Mouse (Mus musculus) small intestine, adult 2 months (tissue): Measurements from ENCODE around the gene Prkcb. TPM values are rescaled to one million over a fixed set of nuclear protein-coding genes. Genes with fewer than 3 reads are reported as not detected.

Experiments
- H3K27ac ChIP-seq: fragments of 200-500 bp; 2 replicates; pipeline ENCODE4 v1.5.1; 2012; ENCODE audit warnings: low read depth, low read length, control low read depth, inconsistent platforms; ENCODE audit not compliant: insufficient read depth
- H3K27me3 ChIP-seq: fragments of 200-500 bp; 2 replicates; pipeline ENCODE4 v1.6.1; 2012; ENCODE audit warnings: mild to moderate bottlenecking, moderate library complexity, low read length, inconsistent platforms; ENCODE audit not compliant: control insufficient read depth, insufficient read depth
- H3K36me3 ChIP-seq: fragments of 200-500 bp; 2 replicates; pipeline ENCODE4 v1.6.1; 2012; ENCODE audit warnings: mild to moderate bottlenecking, low read length, control low read depth, inconsistent platforms; ENCODE audit not compliant: control insufficient read depth, insufficient read depth
- H3K4me1 ChIP-seq: fragments of 200-500 bp; 2 replicates; pipeline ENCODE4 v1.6.1; 2012; ENCODE audit warnings: low read length, inconsistent platforms, mixed read lengths; ENCODE audit not compliant: control insufficient read depth, insufficient read depth, insufficient read length
- H3K4me3 ChIP-seq: fragments of 200-500 bp; 2 replicates; pipeline ENCODE4 v1.5.1; 2012; ENCODE audit warnings: low read depth, mild to moderate bottlenecking, control low read depth, inconsistent platforms, low read length, moderate library complexity
- CTCF ChIP-seq: fragments of 200-500 bp; IDR thresholded peaks from 2 replicates; pipeline ENCODE4 v1.5.1; 2012; ENCODE audit warnings: low read depth, mild to moderate bottlenecking, control low read depth, inconsistent platforms, low read length, moderate library complexity, mixed read lengths; ENCODE audit not compliant: insufficient replicate concordance, insufficient read length; ENCODE audit errors: extremely low read depth
- POLR2A ChIP-seq: fragments of 200-500 bp; IDR thresholded peaks from 2 replicates; pipeline ENCODE4 v1.6.1; 2012; ENCODE audit warnings: low read depth, mild to moderate bottlenecking, control low read depth, inconsistent platforms, low read length, moderate library complexity
- WGBS: fragments of 180-500 bp; shearing (Covaris S2); methylation state at CpG from one replicate; pipeline ENCODE4 v1.1.7; 2018; 5-methylcytosine and 5-hydroxymethylcytosine counted together
- polyA plus RNA-seq: library from polyadenylated mRNA; depleted of rRNA; stranded (reverse); fragments of >200 nt; gene quantifications from 2 replicates; pipeline ENCODE4 v1.2.3, GENCODE M21; 2012

The Prkcb gene
- polyA plus RNA-seq, 1 experiment, result 6.1 TPM

GRCm38 (mm10) chr7:122290165-122290564 is 1.6 kb downstream of the Prkcb start:
- Histone ChIP-seq H3K27ac (no peak overlapping the region), H3K4me3 (peak overlapping the region; percentile 55), H3K27me3 (peaks cover 23% of the 10 kb centered on the region), H3K36me3 (no peaks in the 10 kb centered on the region), H3K4me1 (peaks cover 3% of the 10 kb centered on the region)
- WGBS, result 20% methylated on average over 12 of the region's 12 CpGs
- TF ChIP-seq CTCF (no peak), POLR2A (no peak)

DNA sequence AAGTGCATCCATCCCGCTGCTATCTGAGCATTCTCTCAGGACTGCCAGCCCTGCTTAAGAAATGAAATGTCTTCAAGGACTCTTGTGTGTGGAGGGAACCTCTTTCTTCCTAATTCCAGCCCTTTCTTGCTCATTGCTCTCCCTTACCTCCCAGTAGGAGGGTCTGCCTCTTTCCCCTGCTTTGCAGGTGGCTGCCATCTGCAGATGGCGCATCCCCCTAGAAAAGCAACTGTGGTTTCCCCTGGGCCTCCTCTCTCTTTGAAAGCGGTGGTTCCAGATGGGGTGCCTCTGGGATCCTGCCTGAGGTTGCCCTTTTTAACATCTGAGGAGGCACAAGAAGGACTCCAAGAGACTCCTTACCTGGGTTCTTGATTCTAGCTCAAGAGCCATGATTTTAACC is 2.2 kb downstream of the Prkcb start:
- 65% methylated on average over 3 of the region's 3 CpGs for WGBS
- no peak overlapping the region for H3K27ac ChIP-seq

GRCm38 (mm10) chr7:122292151-122292550 is 3.6 kb downstream of the Prkcb start:
- TF ChIP-seq CTCF (no peak), POLR2A (no peak)
- no peak overlapping the region for H3K4me3 ChIP-seq
- H3K27ac ChIP-seq, result no peak overlapping the region
- H3K36me3 ChIP-seq, result no peaks in the 10 kb centered on the region
- peaks cover 3% of the 10 kb centered on the region for H3K4me1 ChIP-seq
- 70% methylated on average over 7 of the region's 7 CpGs for WGBS
- H3K27me3 ChIP-seq, result peaks cover 22% of the 10 kb centered on the region

More for the DNA sequence above, 2.2 kb downstream of the Prkcb start:
- H3K4me3 ChIP-seq, result no peak overlapping the region
- no peaks in the 10 kb centered on the region for H3K36me3 ChIP-seq
- H3K27me3 ChIP-seq, result peaks cover 23% of the 10 kb centered on the region
- TF ChIP-seq POLR2A, result no peak
- TF ChIP-seq CTCF, result no peak
- H3K4me1 ChIP-seq, result peaks cover 3% of the 10 kb centered on the region

DNA sequence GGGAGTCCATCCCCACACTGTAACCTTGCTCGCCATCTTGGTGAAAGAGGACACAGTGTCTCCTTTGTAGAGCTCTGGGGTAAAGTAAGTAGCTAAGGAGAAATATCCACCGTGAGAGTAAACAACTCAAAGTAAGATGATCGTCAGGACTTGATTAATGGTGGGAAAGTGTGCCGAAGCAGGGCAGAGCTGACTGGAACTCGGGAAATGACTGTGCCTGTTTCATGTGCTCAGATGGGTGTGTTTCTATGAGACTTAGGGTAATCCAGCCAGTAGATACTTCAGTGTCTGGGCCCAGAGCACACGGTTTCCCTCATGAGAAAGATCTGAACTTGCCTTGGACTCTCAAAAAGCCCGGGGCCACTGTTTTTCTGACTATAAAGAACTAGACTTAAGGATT is 5.6 kb downstream of the Prkcb start:
- H3K4me1 ChIP-seq, result peaks cover 3% of the 10 kb centered on the region
- 58% methylated on average over 7 of the region's 7 CpGs for WGBS
- H3K36me3 ChIP-seq, result no peaks in the 10 kb centered on the region
- peaks cover 10% of the 10 kb centered on the region for H3K27me3 ChIP-seq
- no peak overlapping the region for H3K4me3 ChIP-seq
- no peak overlapping the region for H3K27ac ChIP-seq
- TF ChIP-seq CTCF (no peak), POLR2A (no peak)

- no peak overlapping the region for H3K4me3 ChIP-seq
- H3K27ac ChIP-seq, result no peak overlapping the region
- WGBS, result 84% methylated on average over 4 of the region's 4 CpGs
- H3K4me1 ChIP-seq, result peaks cover 3% of the 10 kb centered on the region; the same call in 1 of the 2 replicates
- TF ChIP-seq POLR2A (no peak), CTCF (no peak)
- H3K27me3 ChIP-seq, result peaks cover under 1% of the 10 kb centered on the region; the same call in 1 of the 2 replicates
- no peaks in the 10 kb centered on the region for H3K36me3 ChIP-seq
These were observed 6.8 kb downstream of the Prkcb start for GRCm38 (mm10) chr7:122295363-122295762.

DNA sequence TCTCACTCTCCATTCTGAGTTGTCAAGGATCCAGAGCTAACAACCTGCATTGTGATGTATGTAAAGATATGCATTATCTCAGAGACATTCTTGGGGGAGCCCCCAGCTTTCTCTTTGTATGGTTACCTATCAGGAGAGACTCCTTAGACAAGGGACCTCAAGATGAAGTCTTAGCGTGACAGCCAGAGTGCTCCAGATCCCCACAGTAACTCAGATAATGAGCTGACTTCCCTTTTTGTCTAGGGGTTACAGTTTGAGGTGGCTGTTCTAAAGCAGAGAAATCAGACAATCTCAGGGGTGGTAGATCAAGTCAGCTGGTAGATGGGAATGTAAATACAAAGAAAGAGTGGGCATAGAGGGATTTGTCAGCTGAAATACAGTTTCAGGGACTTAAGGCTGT is 7.8 kb downstream of the Prkcb start:
- TF ChIP-seq POLR2A (no peak), CTCF (no peak)
- H3K27me3 ChIP-seq, result no peaks in the 10 kb centered on the region
- peaks cover 3% of the 10 kb centered on the region; the same call in 1 of the 2 replicates for H3K4me1 ChIP-seq
- WGBS, result 66% methylated on average over 1 of the region's 1 CpGs
- H3K36me3 ChIP-seq, result no peaks in the 10 kb centered on the region
- no peak overlapping the region for H3K27ac ChIP-seq
- no peak overlapping the region for H3K4me3 ChIP-seq

GRCm38 (mm10) chr7:122296805-122297204 is 8.3 kb downstream of the Prkcb start:
- no peak overlapping the region for H3K4me3 ChIP-seq
- 88% methylated on average over 3 of the region's 3 CpGs for WGBS
- H3K4me1 ChIP-seq, result peaks cover 3% of the 10 kb centered on the region; the same call in 1 of the 2 replicates
- TF ChIP-seq POLR2A, result no peak
- TF ChIP-seq CTCF, result no peak
- H3K36me3 ChIP-seq, result no peaks in the 10 kb centered on the region
- H3K27ac ChIP-seq, result no peak overlapping the region
- H3K27me3 ChIP-seq, result no peaks in the 10 kb centered on the region
